Mouse (Mus musculus): ENCODE measurements around the gene Luzp1. TPM values are rescaled to one million over a fixed set of nuclear protein-coding genes. Genes with fewer than 3 reads are reported as not detected.
A peak's percentile ranks its signal among the peaks of the same experiment; 100 is the strongest.

Luzp1 gene
- total RNA-seq, 2 experiments from 2014 or later: 80.2 to 85.7 TPM

DNA sequence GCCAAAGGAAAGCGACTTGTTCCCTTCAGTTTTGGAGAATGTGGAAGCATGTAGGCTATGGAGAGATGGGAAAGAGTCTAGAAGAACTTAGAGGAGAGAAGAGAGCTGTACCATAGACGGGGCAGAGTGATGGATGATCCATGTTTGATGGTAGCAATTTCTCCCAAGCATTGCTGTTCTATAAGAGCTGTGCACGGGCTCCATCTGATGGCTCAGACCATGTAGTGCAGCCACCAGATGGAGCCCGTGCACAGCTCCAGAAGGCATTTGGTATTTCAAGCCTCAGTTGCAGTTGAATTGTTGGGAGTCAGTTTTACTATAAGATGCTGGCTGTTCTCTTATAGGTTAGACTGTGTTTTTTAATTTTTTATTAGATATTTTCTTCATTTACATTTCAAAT lies 56.9 kb downstream of the Luzp1 start:
- intact Hi-C loops (cut with DNase I): loop anchor here (1.0 to 2.0 kb wide), 2 partner anchors 72 to 94 kb away; no protein-coding TSS in a partner anchor

GRCm38 (mm10) chr4:136545151-136545550 lies 75.6 kb downstream of the Luzp1 start:
- DNase-seq (ENCODE audit: low spot score in 2 of 2): no peak
- intact Hi-C loops (cut with DNase I): no loop called here

More for the DNA sequence above, 56.9 kb downstream of the Luzp1 start:
- DNase-seq (ENCODE audit: low spot score in 2 of 2): peak; percentile 57 to 66

DNA sequence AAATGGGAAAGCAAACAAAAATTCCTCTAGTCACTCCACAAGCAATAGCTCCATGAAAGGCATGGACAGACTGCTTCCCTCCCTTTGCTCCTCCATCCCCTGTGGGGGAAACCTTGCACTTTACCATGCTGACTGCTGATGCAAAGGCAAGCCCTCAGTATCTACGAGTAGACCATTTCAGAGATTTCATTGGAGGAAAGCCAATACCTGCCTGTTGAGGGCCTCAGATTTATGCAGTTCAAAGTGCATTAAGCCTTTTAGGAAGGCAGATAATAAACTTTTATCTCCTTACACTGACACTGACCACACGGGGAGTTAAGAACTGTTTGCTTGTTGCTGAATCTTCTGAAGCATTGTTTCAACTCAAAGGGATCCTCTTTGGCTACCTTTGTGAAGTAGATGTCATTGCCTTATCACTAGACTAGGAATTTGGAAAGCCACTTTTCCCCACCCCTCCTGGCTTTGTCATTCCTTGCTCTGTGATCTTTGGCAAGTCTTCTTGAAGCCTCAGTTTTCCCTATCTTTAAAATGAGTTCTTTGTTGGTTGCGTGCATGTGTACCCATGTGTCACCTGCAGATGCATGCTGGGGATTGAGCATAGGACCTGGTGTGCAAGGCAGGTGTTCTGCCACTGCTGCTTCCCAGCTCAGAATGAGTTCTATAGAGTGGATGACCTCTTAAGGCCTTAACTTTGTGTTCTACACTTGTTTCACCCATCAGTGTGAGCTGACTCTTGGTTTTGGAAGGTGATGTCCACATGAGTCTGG lies 76.9 kb downstream of the Luzp1 start:
- intact Hi-C loops (cut with DNase I): no loop called here
- DNase-seq (ENCODE audit: low spot score in 2 of 2): no peak

GRCm38 (mm10) chr4:136547721-136548120 lies 78.2 kb downstream of the Luzp1 start:
- intact Hi-C loops (cut with DNase I): no loop called here
- no peak for DNase-seq (ENCODE audit: low spot score in 2 of 2)

GRCm38 (mm10) chr4:136548381-136548801 lies 78.8 kb downstream of the Luzp1 start:
- DNase-seq (ENCODE audit: low spot score in 2 of 2): peak in 1 of 2 experiments; percentile 26
- intact Hi-C loops (cut with DNase I): no loop called here

- no peak for DNase-seq (ENCODE audit: low spot score in 2 of 2)
- intact Hi-C loops (cut with DNase I): no loop called here
These were observed 83.5 kb downstream of the Luzp1 start for GRCm38 (mm10) chr4:136553108-136553507.

DNA sequence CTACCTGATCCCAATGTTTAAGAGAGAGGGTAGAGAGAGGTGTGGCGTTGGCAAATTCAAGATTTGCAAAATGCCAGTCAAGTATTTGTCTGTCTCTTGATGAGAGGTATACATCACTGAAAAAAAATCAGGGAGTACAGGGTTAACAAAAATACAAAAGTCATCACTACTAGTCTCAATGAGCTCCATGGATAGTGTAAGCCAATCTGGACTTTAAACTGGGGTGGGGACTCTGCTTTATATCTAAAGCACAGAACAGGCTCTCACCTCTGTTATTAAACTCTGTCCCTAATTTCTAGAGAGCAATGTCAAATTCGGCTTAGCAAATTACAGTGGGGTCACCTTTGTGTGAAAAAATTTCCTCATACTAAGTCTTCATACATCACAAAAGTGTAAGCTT lies 88.1 kb downstream of the Luzp1 start:
- DNase-seq (ENCODE audit: low spot score in 2 of 2): no peak
- intact Hi-C loops (cut with DNase I): no loop called here

GRCm38 (mm10) chr4:136559690-136560089 lies 90.1 kb downstream of the Luzp1 start:
- DNase-seq (ENCODE audit: low spot score in 2 of 2): no peak
- intact Hi-C loops (cut with DNase I): no loop called here

GRCm38 (mm10) chr4:136560270-136560991 lies 90.9 kb downstream of the Luzp1 start:
- intact Hi-C loops (cut with DNase I): no loop called here
- no peak for DNase-seq (ENCODE audit: low spot score in 2 of 2)

DNA sequence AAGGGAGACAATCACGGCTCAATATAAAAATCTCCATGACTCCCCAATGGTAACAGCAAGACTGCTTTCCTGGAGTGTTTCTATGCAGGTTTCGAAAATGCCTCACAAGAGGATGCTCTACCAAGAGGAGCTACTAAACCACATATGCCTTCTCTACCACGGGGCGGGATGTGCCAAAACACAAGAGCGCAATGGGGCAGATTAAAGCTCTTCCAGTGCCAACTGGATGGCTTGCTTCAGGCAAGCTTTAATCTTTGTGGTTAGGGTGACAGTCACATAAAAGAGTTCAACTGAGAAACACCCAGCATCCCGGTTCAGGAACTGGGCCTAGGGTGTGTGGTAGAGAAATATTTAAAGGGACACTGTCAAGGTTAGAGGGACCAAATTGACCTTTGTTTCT lies 93.2 kb downstream of the Luzp1 start:
- intact Hi-C loops (cut with DNase I): no loop called here
- no peak for DNase-seq (ENCODE audit: low spot score in 2 of 2)

- DNase-seq (ENCODE audit: low spot score in 2 of 2): no peak
- intact Hi-C loops (cut with DNase I): no loop called here
These were observed 99.1 kb downstream of the Luzp1 start for GRCm38 (mm10) chr4:136568629-136569028.

- intact Hi-C loops (cut with DNase I): no loop called here
- no peak for DNase-seq (ENCODE audit: low spot score in 2 of 2)
These were observed 100.4 kb downstream of the Luzp1 start for GRCm38 (mm10) chr4:136569998-136570397.

- intact Hi-C loops (cut with DNase I): no loop called here
- DNase-seq (ENCODE audit: low spot score in 2 of 2): no peak
These were observed 112.3 kb downstream of the Luzp1 start for GRCm38 (mm10) chr4:136581885-136582284.

DNA sequence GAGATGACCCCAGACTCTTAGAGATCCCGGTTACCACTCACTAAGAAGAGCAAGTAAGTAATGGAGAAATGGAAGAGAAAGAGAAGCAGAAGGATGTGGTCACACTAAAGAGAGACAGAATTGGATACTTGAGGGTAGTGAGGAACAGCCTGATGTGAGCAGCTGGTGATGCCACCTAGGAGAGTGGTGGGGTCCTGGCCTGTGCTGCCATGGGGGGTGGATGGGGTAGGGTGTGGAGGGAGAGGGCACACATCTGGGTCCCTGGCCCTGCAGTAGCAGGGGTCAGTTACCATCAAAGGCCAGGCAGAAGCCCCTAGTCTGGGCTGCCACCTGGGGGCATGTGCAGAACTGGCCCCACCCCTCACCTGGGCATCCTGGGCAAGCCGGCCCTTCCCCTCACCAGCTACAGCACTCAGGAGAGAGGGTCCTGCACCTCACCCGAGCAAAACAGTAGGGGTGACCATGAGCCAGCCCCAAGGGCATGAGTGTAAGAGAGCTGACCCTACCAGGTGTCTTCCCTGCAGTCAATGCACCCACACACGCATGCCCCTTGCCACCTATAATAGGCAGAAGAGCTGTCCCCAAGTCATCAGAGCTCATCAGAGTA lies 117.8 kb downstream of the Luzp1 start:
- intact Hi-C loops (cut with DNase I): no loop called here
- DNase-seq (ENCODE audit: low spot score in 2 of 2): no peak

GRCm38 (mm10) chr4:136588003-136588402 lies 118.4 kb downstream of the Luzp1 start:
- intact Hi-C loops (cut with DNase I): no loop called here
- no peak for DNase-seq (ENCODE audit: low spot score in 2 of 2)

DNA sequence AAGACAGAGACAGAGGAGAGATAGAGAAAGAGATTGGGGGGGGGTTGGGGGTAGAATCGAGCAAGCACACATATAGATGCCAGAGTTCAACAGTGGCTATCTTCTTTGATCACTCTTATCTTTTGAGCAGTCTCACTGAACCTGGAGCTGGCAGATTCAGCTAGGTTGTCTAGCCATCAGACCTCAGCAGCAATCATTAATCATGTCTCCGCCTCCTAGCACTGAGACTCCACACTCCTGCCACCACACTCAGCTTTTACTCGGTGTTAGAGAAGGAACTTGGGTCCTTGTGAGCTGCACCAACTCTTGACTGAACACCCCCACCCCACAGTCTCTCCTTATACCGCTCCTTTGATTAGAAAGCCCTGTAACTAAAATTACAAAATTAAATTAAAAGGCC lies 122.5 kb downstream of the Luzp1 start:
- no peak for DNase-seq (ENCODE audit: low spot score in 2 of 2)
- intact Hi-C loops (cut with DNase I): no loop called here

- intact Hi-C loops (cut with DNase I): no loop called here
These were observed 124.4 kb downstream of the Luzp1 start for GRCm38 (mm10) chr4:136594006-136594405.

GRCm38 (mm10) chr4:136595221-136595620 lies 125.7 kb downstream of the Luzp1 start:
- DNase-seq (ENCODE audit: low spot score in 2 of 2): no peak
- intact Hi-C loops (cut with DNase I): no loop called here

More at GRCm38 (mm10) chr4:136594006-136594405, 124.4 kb downstream of the Luzp1 start:
- no peak for DNase-seq (ENCODE audit: low spot score in 2 of 2)

- intact Hi-C loops (cut with DNase I): no loop called here
- DNase-seq (ENCODE audit: low spot score in 2 of 2): peak in 1 of 2 experiments; percentile 19
These were observed 128.8 kb downstream of the Luzp1 start for GRCm38 (mm10) chr4:136598268-136598876.

DNA sequence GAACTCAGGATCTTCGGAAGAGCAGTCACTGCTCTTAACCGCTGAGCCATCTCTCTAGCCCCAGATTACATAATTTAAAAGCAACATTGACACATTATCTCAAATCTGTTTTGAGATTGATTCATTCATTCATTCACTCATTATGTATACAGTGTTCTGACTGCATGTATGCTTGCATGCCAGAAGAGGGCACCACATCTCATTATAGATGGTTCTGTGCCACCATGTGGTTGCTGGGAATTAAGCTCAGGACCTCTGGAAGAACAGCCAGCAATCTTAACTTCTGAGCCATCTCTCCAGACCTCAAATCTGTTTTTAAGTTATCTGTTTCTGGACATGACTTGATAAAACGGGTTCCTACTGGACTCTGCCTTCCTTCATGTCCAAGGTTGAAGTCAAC lies 130.3 kb downstream of the Luzp1 start:
- intact Hi-C loops (cut with DNase I): no loop called here
- no peak for DNase-seq (ENCODE audit: low spot score in 2 of 2)

Measured in left cerebral cortex, postnatal 25 days (tissue).